Mouse (Mus musculus): ENCODE measurements around the gene Susd3.

- TF ChIP-seq POLR2A (IDR thresholded peaks at IDR 0.05; ENCODE audit: control insufficient read depth, extremely low read depth, insufficient read depth, low read length, poor library complexity) (no peak; the same call in 1 of the 2 replicates), CTCF (IDR thresholded peaks at IDR 0.05; ENCODE audit: borderline replicate concordance, control insufficient read depth, extremely low read depth, insufficient read depth, low read length, poor library complexity) (no peak)
Measured at GRCm38 (mm10) chr13:49186798-49187287, 61.7 kb downstream of the Susd3 start.
